Mouse (Mus musculus): ENCODE measurements around the gene Gtf2ird1. TPM values are rescaled to one million over a fixed set of nuclear protein-coding genes. Genes with fewer than 3 reads are reported as not detected.

The Gtf2ird1 gene
- polyA plus RNA-seq, 1 experiment, result 62.0 TPM

- Histone ChIP-seq H3K4me3 (no peak overlapping the region), H3ac (ENCODE audit: control insufficient read depth, insufficient read length) (no peak overlapping the region), H3K4me2 (ENCODE audit: low read depth) (no peak overlapping the region), H3K79me2 (ENCODE audit: control insufficient read depth, insufficient read depth) (no peaks in the 10 kb centered on the region), H3K27me3 (ENCODE audit: control insufficient read depth, insufficient read depth, insufficient read length) (no peaks in the 10 kb centered on the region), H3K36me3 (ENCODE audit: control insufficient read depth, insufficient read depth) (no peaks in the 10 kb centered on the region)
- TF ChIP-seq TCF12 (IDR thresholded peaks at IDR 0.05; ENCODE audit: insufficient read depth, poor library complexity, severe bottlenecking), result no peak
- no peak for TF ChIP-seq TCF3 (IDR thresholded peaks at IDR 0.05; ENCODE audit: insufficient read length, low read depth)
- no peak for TF ChIP-seq MYOD1 (IDR thresholded peaks at IDR 0.05; ENCODE audit: control insufficient read depth in 1 of 3, insufficient read length in 2 of 3, low read depth in 2 of 3)
- no peak for TF ChIP-seq CEBPB (IDR thresholded peaks at IDR 0.05; ENCODE audit: insufficient read depth, poor library complexity, severe bottlenecking)
- no peak for TF ChIP-seq USF1 (IDR thresholded peaks at IDR 0.05; ENCODE audit: low read depth)
- no peak for TF ChIP-seq REST (IDR thresholded peaks at IDR 0.05; ENCODE audit: insufficient read depth, insufficient read length)
- no peak for TF ChIP-seq SRF (IDR thresholded peaks at IDR 0.05; ENCODE audit: control insufficient read depth, insufficient read length, low read depth)
- TF ChIP-seq MAX (IDR thresholded peaks at IDR 0.05; ENCODE audit: low read depth), result no peak
- TF ChIP-seq MYOG (IDR thresholded peaks at IDR 0.05; ENCODE audit: control insufficient read depth in 1 of 3, insufficient read depth in 1 of 3, insufficient read length in 2 of 3, low read depth in 2 of 3), result no peak
- TF ChIP-seq POLR2AphosphoS2 (IDR thresholded peaks at IDR 0.05; ENCODE audit: insufficient read length, low read depth), result no peak
- TF ChIP-seq POLR2A (IDR thresholded peaks at IDR 0.05; ENCODE audit: insufficient read length, low read depth), result no peak
- TF ChIP-seq E2F4 (IDR thresholded peaks at IDR 0.05; ENCODE audit: insufficient read depth), result no peak
These were observed 133.2 kb downstream of the Gtf2ird1 start for GRCm38 (mm10) chr5:134323311-134323710.

DNA sequence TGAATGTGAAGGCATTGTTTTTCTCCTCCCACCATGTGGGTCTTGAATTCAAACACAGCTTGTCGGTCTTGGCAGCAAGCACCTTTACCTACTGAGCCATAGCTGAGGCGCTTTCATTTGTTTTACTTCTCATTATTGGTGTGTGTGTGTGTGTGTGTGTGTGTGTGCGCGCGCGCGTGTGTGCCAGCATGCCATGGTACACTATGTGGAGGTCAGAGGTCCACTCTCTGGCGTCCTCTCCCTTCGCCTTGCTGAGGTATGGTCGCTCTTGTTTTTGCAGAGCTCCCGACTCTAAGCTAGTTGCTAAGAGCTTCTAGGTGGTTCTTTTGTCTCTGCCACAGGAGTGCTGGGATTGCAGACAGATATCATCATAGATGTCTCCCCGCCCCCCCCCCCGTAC lies 134.2 kb downstream of the Gtf2ird1 start:
- no peaks in the 10 kb centered on the region for H3K27me3 ChIP-seq (ENCODE audit: control insufficient read depth, insufficient read depth, insufficient read length)
- TF ChIP-seq TCF3 (IDR thresholded peaks at IDR 0.05; ENCODE audit: insufficient read length, low read depth) (no peak), USF1 (IDR thresholded peaks at IDR 0.05; ENCODE audit: low read depth) (no peak), SRF (IDR thresholded peaks at IDR 0.05; ENCODE audit: control insufficient read depth, insufficient read length, low read depth) (no peak), TCF12 (IDR thresholded peaks at IDR 0.05; ENCODE audit: insufficient read depth, poor library complexity, severe bottlenecking) (no peak), REST (IDR thresholded peaks at IDR 0.05; ENCODE audit: insufficient read depth, insufficient read length) (no peak), MYOG (IDR thresholded peaks at IDR 0.05; ENCODE audit: control insufficient read depth in 1 of 3, insufficient read depth in 1 of 3, insufficient read length in 2 of 3, low read depth in 2 of 3) (no peak), CEBPB (IDR thresholded peaks at IDR 0.05; ENCODE audit: insufficient read depth, poor library complexity, severe bottlenecking) (no peak), POLR2AphosphoS2 (IDR thresholded peaks at IDR 0.05; ENCODE audit: insufficient read length, low read depth) (no peak), MYOD1 (IDR thresholded peaks at IDR 0.05; ENCODE audit: control insufficient read depth in 1 of 3, insufficient read length in 2 of 3, low read depth in 2 of 3) (no peak), E2F4 (IDR thresholded peaks at IDR 0.05; ENCODE audit: insufficient read depth) (no peak), POLR2A (IDR thresholded peaks at IDR 0.05; ENCODE audit: insufficient read length, low read depth) (no peak), MAX (IDR thresholded peaks at IDR 0.05; ENCODE audit: low read depth) (no peak)
- H3K36me3 ChIP-seq (ENCODE audit: control insufficient read depth, insufficient read depth), result no peaks in the 10 kb centered on the region
- no peak overlapping the region for H3K4me2 ChIP-seq (ENCODE audit: low read depth)
- no peak overlapping the region for H3K4me3 ChIP-seq
- no peak overlapping the region for H3ac ChIP-seq (ENCODE audit: control insufficient read depth, insufficient read length)
- H3K79me2 ChIP-seq (ENCODE audit: control insufficient read depth, insufficient read depth), result no peaks in the 10 kb centered on the region

- TF ChIP-seq MAX (IDR thresholded peaks at IDR 0.05; ENCODE audit: low read depth) (no peak), MYOG (IDR thresholded peaks at IDR 0.05; ENCODE audit: control insufficient read depth in 1 of 3, insufficient read depth in 1 of 3, insufficient read length in 2 of 3, low read depth in 2 of 3) (no peak)
- H3K79me2 ChIP-seq (ENCODE audit: control insufficient read depth, insufficient read depth), result no peaks in the 10 kb centered on the region
- H3K4me2 ChIP-seq (ENCODE audit: low read depth), result no peak overlapping the region
- H3ac ChIP-seq (ENCODE audit: control insufficient read depth, insufficient read length), result no peak overlapping the region
- H3K36me3 ChIP-seq (ENCODE audit: control insufficient read depth, insufficient read depth), result no peaks in the 10 kb centered on the region
- H3K27me3 ChIP-seq (ENCODE audit: control insufficient read depth, insufficient read depth, insufficient read length), result no peaks in the 10 kb centered on the region
- no peak overlapping the region for H3K4me3 ChIP-seq
These were observed 134.8 kb downstream of the Gtf2ird1 start for GRCm38 (mm10) chr5:134321699-134322098.

- TF ChIP-seq USF1 (IDR thresholded peaks at IDR 0.05; ENCODE audit: low read depth) (no peak), TCF12 (IDR thresholded peaks at IDR 0.05; ENCODE audit: insufficient read depth, poor library complexity, severe bottlenecking) (no peak), CEBPB (IDR thresholded peaks at IDR 0.05; ENCODE audit: insufficient read depth, poor library complexity, severe bottlenecking) (no peak), POLR2AphosphoS2 (IDR thresholded peaks at IDR 0.05; ENCODE audit: insufficient read length, low read depth) (no peak), MAX (IDR thresholded peaks at IDR 0.05; ENCODE audit: low read depth) (no peak), TCF3 (IDR thresholded peaks at IDR 0.05; ENCODE audit: insufficient read length, low read depth) (no peak), MYOD1 (IDR thresholded peaks at IDR 0.05; ENCODE audit: control insufficient read depth in 1 of 3, insufficient read length in 2 of 3, low read depth in 2 of 3) (no peak), MYOG (IDR thresholded peaks at IDR 0.05; ENCODE audit: control insufficient read depth in 1 of 3, insufficient read depth in 1 of 3, insufficient read length in 2 of 3, low read depth in 2 of 3) (no peak), POLR2A (IDR thresholded peaks at IDR 0.05; ENCODE audit: insufficient read length, low read depth) (no peak), SRF (IDR thresholded peaks at IDR 0.05; ENCODE audit: control insufficient read depth, insufficient read length, low read depth) (no peak)
- H3K27me3 ChIP-seq (ENCODE audit: control insufficient read depth, insufficient read depth, insufficient read length), result no peaks in the 10 kb centered on the region
- peaks cover 4% of the 10 kb centered on the region for H3K79me2 ChIP-seq (ENCODE audit: control insufficient read depth, insufficient read depth)
- no peaks in the 10 kb centered on the region for H3K36me3 ChIP-seq (ENCODE audit: control insufficient read depth, insufficient read depth)
- H3K4me3 ChIP-seq, result no peak overlapping the region
- no peak overlapping the region for H3K4me2 ChIP-seq (ENCODE audit: low read depth)
- no peak overlapping the region for H3ac ChIP-seq (ENCODE audit: control insufficient read depth, insufficient read length)
These were observed 137.6 kb downstream of the Gtf2ird1 start for GRCm38 (mm10) chr5:134318903-134319302.

DNA sequence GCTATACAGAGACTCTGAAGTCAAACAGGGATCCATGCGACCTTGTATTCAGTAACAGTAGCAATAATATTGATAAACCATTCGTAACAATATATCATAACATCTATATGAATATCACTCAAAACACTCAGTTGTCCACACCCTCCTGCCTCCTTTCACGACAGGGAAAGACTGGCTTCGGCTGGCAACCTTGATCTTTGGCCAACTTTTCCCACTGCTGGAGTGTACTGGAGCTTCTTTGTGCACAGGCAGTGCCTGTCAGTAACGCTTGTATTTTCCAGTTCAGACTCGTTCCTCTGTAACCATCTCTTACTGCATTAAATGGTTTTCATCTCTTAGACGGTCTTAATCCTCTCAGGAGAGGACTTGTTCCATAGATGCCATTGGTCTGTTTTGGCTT lies 139.8 kb downstream of the Gtf2ird1 start:
- H3K4me2 ChIP-seq (ENCODE audit: low read depth), result no peak overlapping the region

More for the DNA sequence above, 139.8 kb downstream of the Gtf2ird1 start:
- TF ChIP-seq POLR2AphosphoS2 (IDR thresholded peaks at IDR 0.05; ENCODE audit: insufficient read length, low read depth) (no peak), E2F4 (IDR thresholded peaks at IDR 0.05; ENCODE audit: insufficient read depth) (no peak), MYOG (IDR thresholded peaks at IDR 0.05; ENCODE audit: control insufficient read depth in 1 of 3, insufficient read depth in 1 of 3, insufficient read length in 2 of 3, low read depth in 2 of 3) (no peak), SRF (IDR thresholded peaks at IDR 0.05; ENCODE audit: control insufficient read depth, insufficient read length, low read depth) (no peak), USF1 (IDR thresholded peaks at IDR 0.05; ENCODE audit: low read depth) (no peak), TCF12 (IDR thresholded peaks at IDR 0.05; ENCODE audit: insufficient read depth, poor library complexity, severe bottlenecking) (no peak), POLR2A (IDR thresholded peaks at IDR 0.05; ENCODE audit: insufficient read length, low read depth) (no peak), TCF3 (IDR thresholded peaks at IDR 0.05; ENCODE audit: insufficient read length, low read depth) (no peak), MYOD1 (IDR thresholded peaks at IDR 0.05; ENCODE audit: control insufficient read depth in 1 of 3, insufficient read length in 2 of 3, low read depth in 2 of 3) (no peak), CEBPB (IDR thresholded peaks at IDR 0.05; ENCODE audit: insufficient read depth, poor library complexity, severe bottlenecking) (no peak), MAX (IDR thresholded peaks at IDR 0.05; ENCODE audit: low read depth) (no peak), REST (IDR thresholded peaks at IDR 0.05; ENCODE audit: insufficient read depth, insufficient read length) (no peak)
- H3ac ChIP-seq (ENCODE audit: control insufficient read depth, insufficient read length), result no peak overlapping the region
- H3K27me3 ChIP-seq (ENCODE audit: control insufficient read depth, insufficient read depth, insufficient read length), result no peaks in the 10 kb centered on the region
- H3K79me2 ChIP-seq (ENCODE audit: control insufficient read depth, insufficient read depth), result peaks cover 25% of the 10 kb centered on the region
- no peak overlapping the region for H3K4me3 ChIP-seq
- H3K36me3 ChIP-seq (ENCODE audit: control insufficient read depth, insufficient read depth), result no peaks in the 10 kb centered on the region

All from myocyte (in vitro differentiated cells).